Mouse (Mus musculus): ENCODE data around the gene Celf2.

The Celf2 gene

DNA sequence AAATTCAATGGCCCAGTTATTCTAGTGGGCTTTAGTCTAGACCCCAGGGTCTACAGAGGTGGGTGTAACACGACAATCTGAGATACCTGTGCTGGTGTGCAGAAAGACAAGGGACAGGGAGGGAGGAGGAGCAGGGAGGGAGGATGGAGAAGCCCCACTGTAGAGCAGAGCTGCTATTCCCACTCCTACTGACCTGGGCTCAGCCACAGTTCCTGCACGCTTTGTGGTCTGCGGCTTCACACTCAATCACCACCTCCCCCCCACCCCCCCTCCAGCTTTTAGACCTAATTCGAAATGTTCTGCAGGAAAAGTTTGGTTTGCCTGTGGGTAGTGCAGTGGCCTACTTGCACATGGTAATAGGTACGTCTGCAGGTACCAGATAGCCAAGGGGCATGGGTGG is 1015.5 kb downstream of the Celf2 start:
- no peak for DNase-seq (ENCODE audit: low spot score)

DNA sequence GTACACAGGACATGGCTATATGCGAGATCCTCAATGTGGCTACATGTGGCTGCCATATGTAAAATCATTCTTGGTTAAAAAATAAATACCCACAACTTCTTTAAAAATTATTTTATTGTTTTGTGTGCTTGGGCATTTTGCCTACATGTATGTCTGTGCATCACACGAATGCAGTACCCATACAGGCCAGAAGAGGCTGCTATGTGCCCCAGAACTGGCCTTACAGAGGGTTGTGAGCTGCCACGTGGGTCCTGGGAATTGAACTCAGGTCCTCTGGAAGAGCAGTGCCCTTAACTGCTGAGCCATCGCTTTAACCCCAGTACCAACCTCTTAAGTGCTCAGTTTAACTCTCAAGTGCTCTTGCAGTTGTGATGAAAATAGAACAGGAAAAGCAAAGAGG is 1018.5 kb downstream of the Celf2 start:
- no peak for DNase-seq (ENCODE audit: low spot score)

- no peak for DNase-seq (ENCODE audit: low spot score)
These were observed 1019.3 kb downstream of the Celf2 start for GRCm38 (mm10) chr2:6490076-6490475.

Data from urinary bladder, postnatal 10 days (tissue).